Mouse (Mus musculus) C2C12 (cell line): ENCODE data around the gene Ccdc87. TPM values are rescaled to one million over a fixed set of nuclear protein-coding genes. Genes with fewer than 3 reads are reported as not detected.

Experiments used
- H3K27me3 ChIP-seq: one replicate; pipeline ENCODE4 v1.6.1; 2011; ENCODE audit not compliant: control insufficient read depth, insufficient read depth, insufficient read length
- H3K36me3 ChIP-seq: one replicate; pipeline ENCODE4 v1.6.1; 2011; ENCODE audit not compliant: control insufficient read depth, insufficient read depth
- H3K4me3 ChIP-seq: one replicate; pipeline ENCODE4 v1.5.1; 2011; ENCODE audit warnings: mild to moderate bottlenecking, control low read depth; ENCODE audit not compliant: poor library complexity, insufficient read depth, severe bottlenecking
- H3K79me2 ChIP-seq: one replicate; pipeline ENCODE4 v1.6.1; 2011; ENCODE audit not compliant: control insufficient read depth, insufficient read depth
- H3K79me3 ChIP-seq: one replicate; pipeline ENCODE4 v1.6.1; 2011; ENCODE audit warnings: low read depth, control low read depth
- H3ac ChIP-seq: one replicate; pipeline ENCODE3; 2011; ENCODE audit warnings: low read depth; ENCODE audit not compliant: control insufficient read depth, insufficient read length
- CEBPB ChIP-seq: IDR thresholded peaks from one replicate; pipeline ENCODE4 v1.6.1; 2011; ENCODE audit warnings: low read depth, mild to moderate bottlenecking, control low read depth, moderate library complexity
- CTCF ChIP-seq: IDR thresholded peaks from one replicate; pipeline ENCODE4 v1.5.1; 2011; ENCODE audit not compliant: control insufficient read depth, insufficient read depth, insufficient read length
- FOSL1 ChIP-seq: IDR thresholded peaks from one replicate; pipeline ENCODE4 v1.8.0; 2011; ENCODE audit warnings: mild to moderate bottlenecking, low read length; ENCODE audit not compliant: poor library complexity, insufficient read depth, severe bottlenecking
- MAX ChIP-seq: IDR thresholded peaks from one replicate; pipeline ENCODE4 v1.6.1; 2011; ENCODE audit warnings: mild to moderate bottlenecking, control low read depth
- MYOD1 ChIP-seq: IDR thresholded peaks from one replicate; pipeline ENCODE4 v1.6.1; 2011; ENCODE audit warnings: low read depth; ENCODE audit not compliant: control insufficient read depth, insufficient read length
- MYOG ChIP-seq: IDR thresholded peaks from one replicate; pipeline ENCODE4 v1.6.1; 2011; ENCODE audit not compliant: control insufficient read depth, insufficient read length; ENCODE audit errors: extremely low read depth
- USF1 ChIP-seq: IDR thresholded peaks from one replicate; pipeline ENCODE4 v1.6.1; 2011; ENCODE audit warnings: low read depth, mild to moderate bottlenecking, control low read depth, moderate library complexity
- polyA plus RNA-seq: library from polyadenylated mRNA; unstranded; fragments of >200 nt; fragmentation: generic; extraction: Trizol; gene quantifications from one replicate; pipeline ENCODE4 v1.2.1, GENCODE M21; 2012; ENCODE audit warnings: missing spikeins

Gene Ccdc87
- polyA plus RNA-seq, 1 experiment = 0.02 TPM

- no peak overlapping the region for H3K4me3 ChIP-seq
- peaks cover 30% of the 10 kb centered on the region for H3K27me3 ChIP-seq
- no peaks in the 10 kb centered on the region for H3K36me3 ChIP-seq
- no peaks in the 10 kb centered on the region for H3K79me3 ChIP-seq
- no peak overlapping the region for H3ac ChIP-seq
- TF ChIP-seq MYOD1 (no peak), USF1 (no peak), FOSL1 (no peak), CTCF (peak; percentile 34), MAX (no peak), MYOG (no peak)
- no peaks in the 10 kb centered on the region for H3K79me2 ChIP-seq
Measured at GRCm38 (mm10) chr19:4847490-4847889, 8.3 kb downstream of the Ccdc87 start.

GRCm38 (mm10) chr19:4849800-4850199 lies 10.6 kb downstream of the Ccdc87 start:
- H3K27me3 ChIP-seq = peaks cover 34% of the 10 kb centered on the region
- H3K79me3 ChIP-seq = no peaks in the 10 kb centered on the region
- H3ac ChIP-seq = no peak overlapping the region
- TF ChIP-seq FOSL1 (no peak), MYOD1 (no peak), MYOG (no peak), CEBPB (no peak), USF1 (no peak)
- H3K4me3 ChIP-seq = no peak overlapping the region
- H3K36me3 ChIP-seq = no peaks in the 10 kb centered on the region
- no peaks in the 10 kb centered on the region for H3K79me2 ChIP-seq

- no peak overlapping the region for H3K4me3 ChIP-seq
- TF ChIP-seq CEBPB = no peak
- no peak for TF ChIP-seq USF1
- TF ChIP-seq MAX = no peak
- TF ChIP-seq CTCF = no peak
- no peak for TF ChIP-seq MYOG
- TF ChIP-seq FOSL1 = no peak
- TF ChIP-seq MYOD1 = no peak
- H3K36me3 ChIP-seq = no peaks in the 10 kb centered on the region
- H3K27me3 ChIP-seq = peaks cover 37% of the 10 kb centered on the region
- no peaks in the 10 kb centered on the region for H3K79me3 ChIP-seq
- no peaks in the 10 kb centered on the region for H3K79me2 ChIP-seq
- no peak overlapping the region for H3ac ChIP-seq
Measured at GRCm38 (mm10) chr19:4850281-4850680, 11.1 kb downstream of the Ccdc87 start.

- Histone ChIP-seq H3ac (peak within 1 kb of the TSS; percentile 38), H3K36me3 (no peaks in the 10 kb centered on the region), H3K79me3 (no peaks in the 10 kb centered on the region), H3K79me2 (no peaks in the 10 kb centered on the region), H3K4me3 (no peak within 1 kb of the TSS), H3K27me3 (peaks cover 34% of the 10 kb centered on the region)
- no peak for TF ChIP-seq FOSL1
- TF ChIP-seq USF1 = no peak
- TF ChIP-seq CEBPB = no peak
- TF ChIP-seq CTCF = no peak
- no peak for TF ChIP-seq MAX
- TF ChIP-seq MYOG = no peak
- TF ChIP-seq MYOD1 = no peak
Measured at GRCm38 (mm10) chr19:4854552-4855469, 15.6 kb downstream of the Ccdc87 start, which contains the start of gene Ctsf. Ctsf (plus strand) TSS chr19:4855130.

GRCm38 (mm10) chr19:4855470-4855820 lies 16.3 kb downstream of the Ccdc87 start:
- Histone ChIP-seq H3K27me3 (peaks cover 32% of the 10 kb centered on the region), H3K4me3 (no peak overlapping the region), H3K36me3 (no peaks in the 10 kb centered on the region), H3K79me3 (no peaks in the 10 kb centered on the region), H3K79me2 (no peaks in the 10 kb centered on the region), H3ac (peak overlapping the region; percentile 38)
- TF ChIP-seq MAX (no peak), CTCF (no peak), FOSL1 (no peak), MYOD1 (no peak), USF1 (no peak), CEBPB (no peak), MYOG (no peak)
